Mouse (Mus musculus) myocyte (in vitro differentiated cells): Measurements from ENCODE around the gene Tysnd1. TPM values are rescaled to one million over a fixed set of nuclear protein-coding genes. Genes with fewer than 3 reads are reported as not detected.

ENCODE experiments used
- H3K27me3 ChIP-seq: one replicate; pipeline ENCODE4 v1.6.1; 2011; ENCODE audit not compliant: control insufficient read depth, insufficient read depth, insufficient read length
- H3K36me3 ChIP-seq: one replicate; pipeline ENCODE4 v1.6.1; 2011; ENCODE audit not compliant: control insufficient read depth, insufficient read depth
- H3K4me2 ChIP-seq: one replicate; pipeline ENCODE4 v1.6.1; 2011; ENCODE audit warnings: low read depth, control low read depth
- H3K4me3 ChIP-seq: one replicate; pipeline ENCODE4 v1.5.1; 2011; ENCODE audit warnings: mild to moderate bottlenecking, control low read depth, moderate library complexity
- H3K79me2 ChIP-seq: one replicate; pipeline ENCODE4 v1.6.1; 2011; ENCODE audit not compliant: control insufficient read depth, insufficient read depth
- H3ac ChIP-seq: one replicate; pipeline ENCODE4 v1.6.1; 2011; ENCODE audit not compliant: control insufficient read depth, insufficient read length
- CEBPB ChIP-seq: IDR thresholded peaks from 2 replicates; pipeline ENCODE4 v1.6.1; 2011; ENCODE audit warnings: mild to moderate bottlenecking, moderate library complexity; ENCODE audit not compliant: poor library complexity, insufficient read depth, severe bottlenecking
- E2F4 ChIP-seq: IDR thresholded peaks from one replicate; pipeline ENCODE4 v1.6.1; 2011; ENCODE audit warnings: mild to moderate bottlenecking, control low read depth, moderate library complexity; ENCODE audit not compliant: insufficient read depth
- MAX ChIP-seq: IDR thresholded peaks from one replicate; pipeline ENCODE4 v1.6.1; 2011; ENCODE audit warnings: low read depth, mild to moderate bottlenecking, control low read depth
- MYOD1 ChIP-seq, 3 experiments: IDR thresholded peaks; one replicate each; pipeline ENCODE4 v1.6.1; 2011; ENCODE audit warnings: control low read depth in 2 of 3, low read depth in 2 of 3, mild to moderate bottlenecking in 2 of 3, moderate library complexity in 1 of 3; ENCODE audit not compliant: insufficient read length in 2 of 3, control insufficient read depth in 1 of 3
- MYOG ChIP-seq, 3 experiments: IDR thresholded peaks; one replicate each; pipeline ENCODE4 v1.6.1; 2011; ENCODE audit warnings: control low read depth in 2 of 3, low read depth in 2 of 3, mild to moderate bottlenecking in 2 of 3; ENCODE audit not compliant: insufficient read length in 2 of 3, control insufficient read depth in 1 of 3, insufficient read depth in 1 of 3
- POLR2A ChIP-seq: IDR thresholded peaks from one replicate; pipeline ENCODE4 v1.6.1; 2011; ENCODE audit warnings: low read depth, mild to moderate bottlenecking, control low read depth, moderate library complexity; ENCODE audit not compliant: insufficient read length
- POLR2AphosphoS2 ChIP-seq: IDR thresholded peaks from one replicate; pipeline ENCODE4 v1.6.1; 2011; ENCODE audit warnings: low read depth, control low read depth; ENCODE audit not compliant: insufficient read length
- REST ChIP-seq: IDR thresholded peaks from one replicate; pipeline ENCODE4 v1.6.1; 2011; ENCODE audit warnings: mild to moderate bottlenecking, control low read depth, moderate library complexity; ENCODE audit not compliant: insufficient read depth, insufficient read length
- SRF ChIP-seq: IDR thresholded peaks from one replicate; pipeline ENCODE4 v1.6.1; 2011; ENCODE audit warnings: low read depth; ENCODE audit not compliant: control insufficient read depth, insufficient read length
- TCF12 ChIP-seq: IDR thresholded peaks from one replicate; pipeline ENCODE4 v1.6.1; 2011; ENCODE audit warnings: mild to moderate bottlenecking, control low read depth; ENCODE audit not compliant: poor library complexity, insufficient read depth, severe bottlenecking
- TCF3 ChIP-seq: IDR thresholded peaks from one replicate; pipeline ENCODE4 v1.6.1; 2011; ENCODE audit warnings: low read depth, control low read depth; ENCODE audit not compliant: insufficient read length
- USF1 ChIP-seq: IDR thresholded peaks from one replicate; pipeline ENCODE4 v1.6.1; 2011; ENCODE audit warnings: low read depth, mild to moderate bottlenecking, control low read depth, moderate library complexity
- polyA plus RNA-seq: library from polyadenylated mRNA; unstranded; fragments of >200 nt; fragmentation: generic; extraction: Trizol; gene quantifications from one replicate; pipeline ENCODE4 v1.2.1, GENCODE M21; 2012; ENCODE audit warnings: missing spikeins

Tysnd1 gene
- polyA plus RNA-seq, 1 experiment = 25.3 TPM

DNA sequence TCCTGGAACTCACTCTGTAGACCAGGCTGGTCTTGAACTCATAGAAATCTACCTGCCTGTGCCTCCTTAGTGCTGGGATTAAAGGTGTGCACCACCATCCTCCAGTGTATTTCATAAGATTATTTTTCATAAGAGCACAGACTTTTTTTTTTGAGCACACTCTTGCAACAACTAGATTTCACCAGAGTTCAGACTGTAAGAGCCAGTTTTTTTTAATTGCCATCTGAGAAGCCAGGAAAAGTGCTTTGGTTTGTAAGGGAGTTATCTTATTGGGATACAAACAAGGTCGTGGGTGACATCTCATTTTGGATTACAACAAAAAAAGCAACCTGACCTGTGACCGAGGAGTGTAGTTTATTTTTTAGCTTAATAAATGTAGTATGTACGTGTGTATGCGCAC lies 41.2 kb upstream of the Tysnd1 start:
- H3K27me3 ChIP-seq = no peaks in the 10 kb centered on the region
- peaks cover 7% of the 10 kb centered on the region for H3K36me3 ChIP-seq
- no peak overlapping the region for H3K4me2 ChIP-seq
- no peak overlapping the region for H3ac ChIP-seq
- TF ChIP-seq E2F4 (no peak), MYOG (IDR thresholded peaks at IDR 0.05; ENCODE audit: control insufficient read depth in 1 of 3, insufficient read depth in 1 of 3, insufficient read length in 2 of 3, low read depth in 2 of 3) (no peak), MAX (no peak), TCF12 (no peak), SRF (no peak), POLR2A (no peak), MYOD1 (IDR thresholded peaks at IDR 0.05; ENCODE audit: control insufficient read depth in 1 of 3, insufficient read length in 2 of 3, low read depth in 2 of 3) (no peak), REST (no peak), POLR2AphosphoS2 (no peak), USF1 (no peak), CEBPB (no peak), TCF3 (no peak)
- no peak overlapping the region for H3K4me3 ChIP-seq
- H3K79me2 ChIP-seq = peaks cover 19% of the 10 kb centered on the region

DNA sequence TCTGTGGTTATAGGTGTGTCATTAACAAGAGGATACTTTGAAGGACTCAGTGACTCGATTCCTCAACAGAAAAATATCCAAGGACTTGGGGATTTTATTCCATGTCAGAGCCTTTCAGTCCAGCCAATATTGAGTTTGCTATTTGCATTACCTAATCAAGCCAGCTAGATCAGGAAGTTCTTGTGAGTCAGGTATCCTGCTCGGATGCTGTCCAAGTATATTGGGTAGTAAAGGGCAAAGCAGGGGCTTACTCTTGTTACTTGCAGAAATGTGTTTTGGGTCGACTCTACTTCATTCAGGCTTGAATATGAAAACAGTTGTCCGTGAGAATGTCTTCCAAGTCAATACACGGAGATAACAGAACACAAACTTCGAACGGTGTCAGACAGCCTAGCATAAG lies 40.6 kb upstream of the Tysnd1 start:
- no peak overlapping the region for H3K4me2 ChIP-seq
- no peak overlapping the region for H3ac ChIP-seq
- H3K79me2 ChIP-seq = peaks cover 13% of the 10 kb centered on the region
- H3K4me3 ChIP-seq = no peak overlapping the region
- peaks cover 7% of the 10 kb centered on the region for H3K36me3 ChIP-seq
- H3K27me3 ChIP-seq = no peaks in the 10 kb centered on the region
- no peak for TF ChIP-seq REST
- TF ChIP-seq MYOG (IDR thresholded peaks at IDR 0.05; ENCODE audit: control insufficient read depth in 1 of 3, insufficient read depth in 1 of 3, insufficient read length in 2 of 3, low read depth in 2 of 3) = no peak
- no peak for TF ChIP-seq SRF
- TF ChIP-seq MAX = no peak
- TF ChIP-seq TCF12 = no peak
- no peak for TF ChIP-seq MYOD1 (IDR thresholded peaks at IDR 0.05; ENCODE audit: control insufficient read depth in 1 of 3, insufficient read length in 2 of 3, low read depth in 2 of 3)
- TF ChIP-seq TCF3 = no peak
- no peak for TF ChIP-seq E2F4
- TF ChIP-seq CEBPB = no peak
- TF ChIP-seq USF1 = no peak
- no peak for TF ChIP-seq POLR2A
- TF ChIP-seq POLR2AphosphoS2 = no peak

DNA sequence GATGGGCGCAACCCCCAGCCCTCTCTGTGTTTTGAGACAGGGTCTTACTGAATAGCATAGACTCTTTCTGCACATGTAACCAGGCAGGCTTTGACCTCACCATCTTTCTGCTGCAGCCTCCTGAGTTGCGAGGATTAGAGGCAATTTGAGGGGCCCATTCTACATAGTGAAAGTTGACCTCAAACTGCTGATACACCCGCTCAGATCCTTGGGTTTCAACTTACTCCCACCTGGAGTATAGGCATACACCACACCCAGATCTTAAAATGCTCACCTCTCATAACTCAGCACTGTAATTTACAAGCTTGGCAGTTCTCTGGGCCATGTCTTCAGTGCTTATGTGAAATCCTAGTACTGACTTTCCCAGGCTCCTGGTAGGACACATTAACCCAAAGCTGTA lies 40.1 kb upstream of the Tysnd1 start:
- no peak overlapping the region for H3ac ChIP-seq
- no peaks in the 10 kb centered on the region for H3K27me3 ChIP-seq
- peaks cover 8% of the 10 kb centered on the region for H3K79me2 ChIP-seq
- no peak overlapping the region for H3K4me2 ChIP-seq
- no peak overlapping the region for H3K4me3 ChIP-seq
- TF ChIP-seq MYOG (IDR thresholded peaks at IDR 0.05; ENCODE audit: control insufficient read depth in 1 of 3, insufficient read depth in 1 of 3, insufficient read length in 2 of 3, low read depth in 2 of 3) (no peak), E2F4 (no peak)
- H3K36me3 ChIP-seq = peaks cover 10% of the 10 kb centered on the region

- Histone ChIP-seq H3K79me2 (no peaks in the 10 kb centered on the region), H3ac (no peak overlapping the region), H3K4me2 (no peak overlapping the region), H3K27me3 (no peaks in the 10 kb centered on the region), H3K4me3 (no peak overlapping the region), H3K36me3 (peaks cover 23% of the 10 kb centered on the region)
- TF ChIP-seq POLR2A = no peak
These were observed 38.1 kb upstream of the Tysnd1 start for GRCm38 (mm10) chr10:61656928-61657882.

- TF ChIP-seq E2F4 (no peak), MYOG (IDR thresholded peaks at IDR 0.05; ENCODE audit: control insufficient read depth in 1 of 3, insufficient read depth in 1 of 3, insufficient read length in 2 of 3, low read depth in 2 of 3) (no peak), MYOD1 (IDR thresholded peaks at IDR 0.05; ENCODE audit: control insufficient read depth in 1 of 3, insufficient read length in 2 of 3, low read depth in 2 of 3) (no peak), TCF12 (no peak), POLR2A (no peak)
- Histone ChIP-seq H3K27me3 (no peaks in the 10 kb centered on the region), H3K79me2 (no peaks in the 10 kb centered on the region), H3K4me2 (no peak overlapping the region), H3K4me3 (no peak overlapping the region), H3K36me3 (peaks cover 23% of the 10 kb centered on the region), H3ac (no peak overlapping the region)
These were observed 37.3 kb upstream of the Tysnd1 start for GRCm38 (mm10) chr10:61657985-61658384.
